In the genomic region with DNA sequence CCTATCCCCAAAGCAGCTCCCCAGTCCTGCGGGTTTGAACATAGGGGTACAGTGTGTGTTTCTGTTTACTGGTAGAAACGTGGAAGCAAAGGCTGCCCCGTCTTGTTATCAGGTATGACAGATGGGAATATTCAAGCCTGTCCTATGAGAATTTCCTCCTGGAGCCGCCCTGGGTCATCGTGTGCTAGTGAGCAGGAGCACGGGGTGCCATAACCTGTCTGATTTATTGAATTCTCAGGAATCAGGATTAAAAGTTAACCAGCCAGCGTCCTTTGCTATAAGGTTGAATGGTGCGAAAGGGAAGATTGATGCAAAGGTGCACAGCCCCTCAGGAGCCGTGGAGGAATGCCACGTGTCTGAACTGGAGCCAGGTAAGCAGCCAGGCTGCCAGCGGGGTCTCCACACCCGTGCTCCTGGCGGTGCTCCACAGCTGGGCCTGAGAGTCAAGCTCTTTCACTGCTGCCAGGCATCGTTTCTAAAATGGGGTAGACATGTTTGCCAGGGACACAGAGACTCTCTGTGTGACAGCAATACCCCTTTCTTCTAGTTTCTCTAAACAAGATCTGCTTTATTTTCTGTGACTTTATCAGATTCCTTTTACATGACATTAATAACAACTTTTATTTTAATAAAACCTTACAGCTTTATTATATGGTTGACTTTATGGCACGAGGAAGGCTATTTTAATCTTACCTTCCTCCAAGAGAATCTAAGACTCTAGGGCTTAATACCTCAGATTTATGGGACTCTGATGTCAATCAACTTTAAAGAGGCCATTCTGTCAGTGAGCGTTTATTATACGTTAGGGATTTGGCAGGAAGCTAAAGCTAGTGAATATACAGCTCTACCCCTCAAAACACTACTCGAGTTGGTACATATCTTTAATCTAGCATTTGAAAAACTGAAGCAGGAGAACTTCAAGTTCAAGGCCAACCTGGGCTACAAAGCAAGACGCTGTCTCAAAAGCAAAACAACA, we compare ENCODE assay signal across 20 mouse cellular contexts. TPM values are rescaled to one million over a fixed set of nuclear protein-coding genes. Genes with fewer than 3 reads are reported as not detected.
DNase-seq lines count a peak whose midpoint lies in the region; ATAC-seq lines count a peak whose summit lies in the region.
"Had no signal": no experiment of that assay in that cellular context is flagged by ENCODE, and none has a peak within 500 bp of the region (broad histone marks: within the 10 kb centered on the region; RNA-seq: fewer than 3 reads in every experiment).

No protein-coding gene starts in this region.

- no peak overlapping the region for H3K4me3 ChIP-seq in limb, embryonic 11.5 days (ENCODE audit: low read depth, low read length)
- no peak overlapping the region for H3K4me3 ChIP-seq in limb, embryonic 10.5 days
- no peak overlapping the region for H3K4me3 ChIP-seq in intestine, embryonic 16.5 days (ENCODE audit: low read length)
- H3K4me3 ChIP-seq: forebrain, embryonic 13.5 days; heart, embryonic 10.5 days; hindbrain, embryonic 13.5 days; neural tube, embryonic 12.5 days had no signal

- H3K27ac ChIP-seq in limb, embryonic 11.5 days (replicated peaks; ENCODE audit: low read depth, low read length): 0 out of 2 replicates have a peak overlapping the region, but pooled peaks have one; percentile 42
- no peak overlapping the region for H3K27ac ChIP-seq in limb, embryonic 10.5 days
- H3K27ac ChIP-seq in intestine, embryonic 16.5 days (ENCODE audit: low read length): peak overlapping the region; percentile 55; the same call in 1 of the 2 replicates
- H3K27ac ChIP-seq: forebrain, embryonic 13.5 days; heart, embryonic 10.5 days; hindbrain, embryonic 13.5 days; neural tube, embryonic 12.5 days had no signal

- 0 out of 2 replicates have a peak, but pooled peaks cover 5% of the 10 kb centered on the region for H3K4me1 ChIP-seq in limb, embryonic 11.5 days (ENCODE audit: control insufficient read depth, insufficient read depth, low read length)
- peaks cover 34% of the 10 kb centered on the region for H3K4me1 ChIP-seq in limb, embryonic 10.5 days
- H3K4me1 ChIP-seq in intestine, embryonic 16.5 days (ENCODE audit: control insufficient read depth, insufficient read depth, low read length): peaks cover 16% of the 10 kb centered on the region; the same call in 1 of the 2 replicates

- 83% methylated on average over 19 of the region's 19 CpGs for WGBS in limb, embryonic 11.5 days
- WGBS in limb, embryonic 10.5 days: 90% methylated on average over 19 of the region's 19 CpGs
- 68% methylated on average over 19 of the region's 19 CpGs for WGBS in intestine, embryonic 16.5 days

- peak; percentile 17 for DNase-seq in cerebellum, adult 11 months
- no peak for DNase-seq in cerebellum, adult 11-12 months
- peak; percentile 29 for DNase-seq in kidney, adult 18-20 months
- no peak for DNase-seq in kidney, adult 9 months
- DNase-seq in limb, embryonic 11.5 days (ENCODE audit: low spot score): no peak
- no peak for DNase-seq in limb, embryonic 10.5 days (ENCODE audit: low spot score)
- no peak for DNase-seq in adrenal gland, postnatal 14 days
- DNase-seq: gastrocnemius, postnatal 36 days; heart, postnatal 10 days; left cerebral cortex, postnatal 4 days; lung, adult 18-20 months; thymus, adult 18-20 months had no signal

- no peaks in the 10 kb centered on the region for H3K27me3 ChIP-seq in limb, embryonic 11.5 days (ENCODE audit: control insufficient read depth, insufficient read depth, low read length)
- H3K27me3 ChIP-seq in limb, embryonic 10.5 days (ENCODE audit: low read depth, poor library complexity, severe bottlenecking): no peaks in the 10 kb centered on the region
- no peaks in the 10 kb centered on the region for H3K27me3 ChIP-seq in intestine, embryonic 16.5 days (replicated peaks; ENCODE audit: control insufficient read depth, insufficient read depth, low read length)
- H3K27me3 ChIP-seq: forebrain, embryonic 13.5 days; hindbrain, embryonic 13.5 days; neural tube, embryonic 12.5 days had no signal

- no peak overlapping the region for H3K4me2 ChIP-seq in limb, embryonic 11.5 days (ENCODE audit: low read depth, severe bottlenecking)
- H3K4me2 ChIP-seq in intestine, embryonic 16.5 days (ENCODE audit: low read depth, low read length): no peak overlapping the region
- H3K4me2 ChIP-seq: forebrain, embryonic 13.5 days; hindbrain, embryonic 13.5 days; neural tube, embryonic 12.5 days had no signal

- no peak overlapping the region for H3K9ac ChIP-seq in limb, embryonic 11.5 days (ENCODE audit: low read length)
- no peak overlapping the region for H3K9ac ChIP-seq in intestine, embryonic 16.5 days (ENCODE audit: low read depth, low read length)
- H3K9ac ChIP-seq: forebrain, embryonic 13.5 days; hindbrain, embryonic 13.5 days; neural tube, embryonic 12.5 days had no signal

- no peaks in the 10 kb centered on the region for H3K9me3 ChIP-seq in limb, embryonic 11.5 days (ENCODE audit: control insufficient read depth, low read length)
- H3K9me3 ChIP-seq in limb, embryonic 10.5 days (replicated peaks): no peaks in the 10 kb centered on the region
- H3K9me3 ChIP-seq in intestine, embryonic 16.5 days (ENCODE audit: control insufficient read depth, low read length): no peaks in the 10 kb centered on the region
- H3K9me3 ChIP-seq: forebrain, embryonic 13.5 days; heart, embryonic 10.5 days; hindbrain, embryonic 13.5 days; neural tube, embryonic 12.5 days had no signal

- ATAC-seq in limb, embryonic 11.5 days (ENCODE audit: insufficient number of reproducible peaks, low FRiP score, low TSS enrichment, low read depth): no peak
- ATAC-seq in intestine, embryonic 16.5 days: peak; percentile 67
- ATAC-seq: forebrain, embryonic 13.5 days had no signal

- H3K36me3 ChIP-seq in limb, embryonic 11.5 days (ENCODE audit: control insufficient read depth, insufficient read depth, low read length): peaks cover 16% of the 10 kb centered on the region
- H3K36me3 ChIP-seq in limb, embryonic 10.5 days: peaks cover 84% of the 10 kb centered on the region
- peaks cover 10% of the 10 kb centered on the region; the same call in 1 of the 2 replicates for H3K36me3 ChIP-seq in intestine, embryonic 16.5 days (ENCODE audit: control insufficient read depth, insufficient read depth, low read length)

RNA-seq across cellular contexts. Expression of gene Gm45521, which starts 18.0 kb away (rescaled TPM):
- 0.31 TPM in 1 of 2 replicates, not detected in the other for polyA plus RNA-seq in limb, embryonic 11.5 days (2014; fragmentation: Nextera tagmentation; extraction: Ambion mirVana)
- not detected in 2 replicates for polyA plus RNA-seq in limb, embryonic 10.5 days (2016; fragmentation: Nextera tagmentation; extraction: Ambion mirVana)
- polyA plus RNA-seq in intestine, embryonic 16.5 days (2015; fragmentation: Nextera tagmentation; extraction: Ambion mirVana): not detected in 2 replicates
- total RNA-seq in adrenal gland, postnatal 14 days (2021): not detected in 2 replicates
- total RNA-seq: gastrocnemius, postnatal 36 days; heart, postnatal 10 days; left cerebral cortex, adult 18-20 months; left cerebral cortex, postnatal 4 days; megakaryocyte-erythroid progenitor cell, adult 5-6 weeks; MEL had no signal
- polyA plus RNA-seq: forebrain, embryonic 13.5 days; neural tube, embryonic 12.5 days had no signal

RNA-seq across cellular contexts. Expression of gene Dnase1l3, which starts 55.3 kb away (rescaled TPM):
- polyA plus RNA-seq in limb, embryonic 11.5 days (2014; fragmentation: Nextera tagmentation; extraction: Ambion mirVana): 0.04 TPM in 1 of 2 replicates, not detected in the other
- not detected in 2 replicates for polyA plus RNA-seq in limb, embryonic 10.5 days (2016; fragmentation: Nextera tagmentation; extraction: Ambion mirVana)
- 1.7 and 1.9 TPM in 2 replicates for polyA plus RNA-seq in intestine, embryonic 16.5 days (2015; fragmentation: Nextera tagmentation; extraction: Ambion mirVana)
- total RNA-seq in adrenal gland, postnatal 14 days (2021): 2.6 and 3.9 TPM in 2 replicates
- total RNA-seq: gastrocnemius, postnatal 36 days; heart, postnatal 10 days; left cerebral cortex, adult 18-20 months; megakaryocyte-erythroid progenitor cell, adult 5-6 weeks; MEL had no signal
- polyA plus RNA-seq: heart, embryonic 10.5 days had no signal

Comparison
In these comparisons a context has a peak if more than half of its experiments do, and no peak if none do; other contexts are left out.
1. DNase-seq: peak in cerebellum, adult 11 months (single experiment) and kidney, adult 18-20 months (single experiment); none in cerebellum, adult 11-12 months (single experiment), kidney, adult 9 months (single experiment), limb, embryonic 11.5 days (single experiment), limb, embryonic 10.5 days (single experiment) and adrenal gland, postnatal 14 days (single experiment).